Mouse (Mus musculus) adrenal gland, postnatal 14 days (tissue): ENCODE measurements around the gene Olfr1046. TPM values are rescaled to one million over a fixed set of nuclear protein-coding genes. Genes with fewer than 3 reads are reported as not detected.
"Not testable (repeated sequence)": the region's sequence is repeated elsewhere in the genome, so short reads cannot be mapped to it uniquely, and the experiment has no call there.

Source experiments
- DNase-seq: peaks from one replicate; pipeline ENCODE4 v3.0.0; 2021; ENCODE audit warnings: mixed read lengths
- long read RNA-seq, 2 experiments: library from polyadenylated mRNA; stranded (forward); transcript quantifications; one replicate each; pipeline ENCODE4 v2.0.0; 2021
- total RNA-seq: library from RNA; stranded (reverse); gene quantifications from 2 replicates; pipeline ENCODE4 v1.2.3, GENCODE M21; 2021

The Olfr1046 gene
- total RNA-seq = not detected in 2 replicates
- long read RNA-seq, experiment 1 = 0 reads
- long read RNA-seq, experiment 2 = 0 reads

DNA sequence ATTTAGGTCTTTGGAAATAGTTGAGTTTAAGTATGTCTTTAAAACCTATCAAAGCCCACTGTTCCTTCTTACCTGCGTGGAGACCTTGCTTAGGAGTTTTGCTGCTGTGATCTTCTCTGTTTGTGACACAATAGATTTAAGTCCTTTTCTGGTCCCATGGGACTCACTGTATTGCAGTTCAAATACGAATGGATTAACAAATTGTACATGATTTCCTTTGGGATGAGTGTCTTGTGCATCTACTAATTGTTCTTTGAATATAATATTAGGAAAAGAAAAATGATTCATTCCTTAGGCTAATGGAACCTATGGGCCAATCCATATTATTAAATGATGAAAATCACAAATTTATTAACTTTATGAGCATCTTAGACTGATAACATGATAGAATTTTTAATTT lies at the start of gene Olfr1046:
Olfr1046 (minus strand) TSS at position 101 of the 400 bp plus-strand sequence.
- no peak for DNase-seq

DNA sequence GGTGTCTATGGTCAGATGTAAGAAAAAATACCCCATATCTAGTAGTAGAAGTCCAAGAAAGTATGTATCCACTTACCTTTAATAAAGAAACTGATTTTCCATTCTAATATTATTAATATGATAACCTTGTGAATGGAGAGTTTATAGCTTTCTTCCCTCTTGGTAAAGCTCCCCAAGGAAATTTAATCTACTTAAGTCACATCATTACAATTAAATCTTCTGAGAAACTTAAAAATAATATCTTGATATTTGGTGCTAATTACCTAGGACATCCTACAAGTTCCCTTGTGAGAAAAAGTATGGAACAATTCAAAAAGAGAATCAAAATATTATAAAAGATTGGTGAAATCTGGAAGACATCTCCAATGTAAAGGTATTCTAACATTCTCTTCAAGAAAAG lies 39.1 kb upstream of the Olfr1046 start, which contains the start of gene Olfr1049:
Olfr1049 (minus strand) TSS at position 101 of the 400 bp plus-strand sequence.
- not testable (repeated sequence) for DNase-seq

DNA sequence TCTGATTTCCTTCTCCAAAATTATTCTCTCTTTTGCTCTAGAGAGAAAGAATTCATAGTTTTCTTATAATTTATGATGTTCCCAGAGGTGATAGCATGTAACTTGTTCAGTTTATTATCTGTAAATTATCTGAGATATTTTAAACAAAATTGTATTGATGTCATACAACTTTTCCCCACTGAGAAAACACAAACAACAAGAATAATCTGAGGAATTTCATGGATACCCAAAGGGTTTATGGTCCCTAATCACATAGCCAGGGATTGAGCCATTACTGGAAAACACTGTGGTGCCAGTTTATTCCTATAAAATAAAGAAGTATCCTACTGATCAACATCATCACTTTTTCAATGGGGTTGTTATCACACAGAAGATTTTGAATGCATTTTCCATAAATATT lies 21.1 kb upstream of the Olfr1046 start, which contains the start of gene Olfr1048:
Olfr1048 (minus strand) TSS at position 101 of the 400 bp plus-strand sequence.
- DNase-seq = no peak

DNA sequence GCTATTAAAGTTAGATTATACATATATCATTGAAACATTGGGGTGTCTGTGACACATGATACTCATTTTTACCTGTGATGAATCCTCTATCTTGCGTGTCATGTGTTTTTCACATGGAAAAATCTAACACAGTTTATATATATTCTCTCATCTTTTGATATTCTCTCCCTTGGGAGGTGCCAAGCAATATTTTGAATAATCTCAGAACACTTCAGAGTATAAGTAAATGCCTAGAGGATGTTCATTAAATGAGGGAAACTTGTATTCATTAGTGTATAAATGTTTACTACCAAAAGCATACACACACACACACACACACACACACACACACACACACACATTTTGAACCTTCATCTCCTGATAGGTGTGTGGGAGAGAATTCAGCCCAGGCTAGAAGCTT lies 12.2 kb upstream of the Olfr1046 start, which contains the start of gene Olfr1047:
Olfr1047 (minus strand) TSS at position 101 of the 400 bp plus-strand sequence.
- DNase-seq = no peak

DNA sequence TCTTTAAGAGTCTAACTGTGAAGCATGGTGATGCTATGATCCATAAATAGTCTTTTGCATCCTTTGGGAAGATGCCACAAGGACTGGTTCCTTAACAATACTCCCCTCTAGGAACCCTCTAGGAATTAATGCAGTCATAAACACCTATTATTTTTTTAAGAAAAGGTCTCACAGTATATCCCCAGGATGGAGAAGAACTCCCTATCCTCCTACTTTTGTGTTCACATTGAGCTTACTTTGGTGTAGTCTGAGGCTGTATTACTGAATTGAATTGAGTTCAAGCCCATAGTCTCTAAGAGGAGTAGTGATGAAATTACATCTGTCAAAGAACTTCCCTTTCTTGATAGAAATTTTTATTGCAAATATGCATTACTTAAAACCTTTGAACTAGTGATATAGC lies 16.2 kb downstream of the Olfr1046 start, which contains the start of gene Olfr1045:
Olfr1045 (minus strand) TSS at position 101 of the 400 bp plus-strand sequence.
- DNase-seq = no peak

DNA sequence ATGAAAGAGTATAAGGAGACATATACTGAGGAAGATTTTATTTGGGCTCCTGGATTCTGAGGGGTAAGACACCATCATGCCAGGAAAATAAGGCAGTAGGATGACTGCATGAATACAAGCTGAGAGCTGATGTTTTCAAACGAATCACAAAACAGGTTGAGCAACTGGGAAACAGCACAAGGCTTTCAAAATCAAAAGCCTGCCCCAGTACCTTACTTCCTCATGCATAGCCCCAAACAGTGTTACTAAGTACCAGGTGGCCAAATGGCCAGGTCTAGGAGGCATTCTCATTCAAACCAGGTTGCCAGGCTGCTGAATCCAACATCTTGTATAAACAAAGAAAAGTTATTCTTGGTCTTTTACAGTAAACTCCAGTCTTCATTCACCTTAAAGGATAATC lies 23.3 kb downstream of the Olfr1046 start:
- no peak for DNase-seq

DNA sequence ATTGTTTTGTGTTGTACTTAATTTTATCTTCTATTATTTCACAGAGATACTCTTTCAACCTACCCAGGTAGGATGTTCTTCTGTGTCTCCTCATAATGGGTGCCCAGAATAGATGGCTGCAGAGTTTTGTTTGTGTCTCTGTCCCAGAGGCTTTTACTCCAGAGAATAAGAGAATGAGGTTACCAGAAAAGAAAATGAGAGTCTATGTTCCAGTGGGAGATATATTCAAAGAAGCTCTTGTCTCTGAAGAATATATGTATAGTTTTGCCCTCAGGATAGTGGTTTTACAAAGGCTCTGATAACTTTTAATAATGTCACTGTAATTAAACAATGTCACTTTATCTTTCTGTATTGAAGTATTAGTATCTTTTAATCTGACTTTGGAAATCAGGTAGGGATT lies 33.5 kb downstream of the Olfr1046 start, which contains the start of gene Olfr52:
Olfr52 (minus strand) TSS at position 101 of the 400 bp plus-strand sequence.
- no peak for DNase-seq

DNA sequence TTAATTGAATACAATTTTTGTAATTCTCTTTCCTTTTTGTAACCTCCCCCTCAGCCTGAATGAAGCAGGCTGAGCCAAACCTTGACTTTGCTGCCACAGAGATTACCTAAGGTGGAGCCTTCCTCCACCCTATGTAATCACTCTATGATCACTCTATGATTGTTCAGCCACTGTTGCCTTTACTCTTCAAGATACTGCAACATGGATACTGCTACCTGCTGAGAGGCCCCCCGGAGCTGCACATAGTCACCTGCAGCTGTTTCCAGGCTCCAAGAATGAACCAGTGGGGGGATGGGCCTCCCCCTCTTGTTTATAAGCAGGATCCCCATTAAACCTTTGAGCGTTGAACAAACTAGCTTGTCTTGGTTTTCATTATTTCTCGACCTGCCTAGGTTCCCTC lies 39.2 kb downstream of the Olfr1046 start:
- DNase-seq = no peak

DNA sequence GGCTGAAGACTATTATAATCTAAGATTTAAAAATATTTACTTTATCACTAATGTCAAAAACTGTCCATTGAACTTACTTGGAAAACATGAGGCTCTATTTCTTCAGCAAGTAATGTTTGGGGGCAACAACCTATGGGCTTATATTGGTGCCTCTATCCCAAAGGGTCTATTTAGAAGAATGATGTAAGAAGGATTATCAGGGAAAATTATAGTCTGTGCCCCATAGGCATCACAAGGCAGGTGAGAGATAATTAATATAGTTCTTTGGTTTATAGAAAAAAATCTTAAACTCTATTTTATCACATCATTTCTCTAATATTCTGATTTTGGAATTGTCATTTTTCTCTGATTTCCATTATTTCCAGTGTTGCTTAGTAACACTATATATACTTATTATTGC lies 41.4 kb downstream of the Olfr1046 start, which contains the start of gene Olfr1044:
Olfr1044 (minus strand) TSS at position 101 of the 400 bp plus-strand sequence.
- DNase-seq = no peak

DNA sequence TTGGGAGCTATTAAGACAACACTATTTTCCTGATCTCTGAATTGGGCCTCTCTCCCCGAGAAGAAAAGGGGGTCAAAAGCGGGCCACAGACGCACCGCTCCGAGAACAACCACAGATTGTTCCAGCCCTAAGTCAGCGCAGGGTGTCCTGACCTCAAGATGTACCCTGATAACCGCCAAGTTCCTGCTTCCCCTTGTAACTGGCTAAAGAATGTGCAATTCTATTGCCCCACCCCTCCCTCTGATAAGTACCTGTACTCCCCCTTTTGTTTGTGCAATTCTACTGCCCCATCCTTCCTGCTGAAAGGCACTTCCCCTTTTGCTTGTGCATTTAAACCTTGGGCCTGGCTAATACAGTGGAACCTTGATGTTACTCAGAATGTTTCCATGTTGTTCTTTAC lies 43.7 kb downstream of the Olfr1046 start:
- not testable (repeated sequence) for DNase-seq

DNA sequence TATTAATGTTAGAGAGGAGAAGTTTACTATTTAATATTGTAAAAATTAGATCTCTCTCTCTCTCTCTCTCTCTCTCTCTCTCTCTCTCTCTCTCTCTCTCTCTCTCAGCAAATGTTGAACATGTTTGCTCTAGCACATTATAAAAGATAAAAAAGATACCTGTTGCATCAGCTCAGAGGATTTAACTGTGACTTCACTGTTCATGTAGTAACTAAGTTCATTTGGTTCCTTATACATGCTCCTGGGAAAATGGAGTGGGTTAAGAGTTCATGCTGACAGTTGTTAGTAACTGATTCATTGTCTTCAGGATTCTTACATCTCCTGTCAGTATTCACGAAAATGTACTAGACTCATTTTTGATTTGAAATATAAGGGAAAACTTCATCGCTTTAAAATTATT lies 51.7 kb downstream of the Olfr1046 start, which contains the start of gene Olfr1043:
Olfr1043 (minus strand) TSS at position 101 of the 400 bp plus-strand sequence.
- DNase-seq = no peak

Other genes starting within 250 kb of the Olfr1046 start
- gene Olfr1029, start 245.4 kb downstream of the Olfr1046 start, total RNA-seq = not detected in 2 replicates
- not detected in 2 replicates for gene Olfr1030, start 240.0 kb downstream of the Olfr1046 start, total RNA-seq
- gene Olfr1031, start 229.0 kb downstream of the Olfr1046 start, total RNA-seq = not detected in 2 replicates
- not detected in 2 replicates for gene Olfr1032, start 213.8 kb downstream of the Olfr1046 start, total RNA-seq
- 3.3 and 6.6 TPM in 2 replicates for gene Olfr1033, start 198.7 kb downstream of the Olfr1046 start, total RNA-seq
- 0.11 and 0.33 TPM in 2 replicates for gene Olfr1034, start 173.5 kb downstream of the Olfr1046 start, total RNA-seq
- not detected in 2 replicates for gene Olfr1036, start 145.3 kb downstream of the Olfr1046 start, total RNA-seq
- not detected in 2 replicates for gene Olfr1037, start 131.9 kb downstream of the Olfr1046 start, total RNA-seq
- not detected in 2 replicates for gene Olfr1039, start 83.4 kb downstream of the Olfr1046 start, total RNA-seq
- not detected in 2 replicates for gene Olfr1040, start 72.6 kb downstream of the Olfr1046 start, total RNA-seq
- not detected in 2 replicates for gene Olfr1042, start 57.5 kb downstream of the Olfr1046 start, total RNA-seq
- gene Olfr1043, start 51.8 kb downstream of the Olfr1046 start, total RNA-seq = not detected in 2 replicates
- gene Olfr1044, start 41.5 kb downstream of the Olfr1046 start, total RNA-seq = not detected in 2 replicates
- not detected in 2 replicates for gene Olfr52, start 33.6 kb downstream of the Olfr1046 start, total RNA-seq
- gene Olfr1045, start 16.3 kb downstream of the Olfr1046 start, total RNA-seq = not detected in 2 replicates
- gene Olfr1047, start 12.1 kb upstream of the Olfr1046 start, total RNA-seq = not detected in 2 replicates
- gene Olfr1048, start 21.0 kb upstream of the Olfr1046 start, total RNA-seq = not detected in 2 replicates
- not detected in 2 replicates for gene Olfr1049, start 39.0 kb upstream of the Olfr1046 start, total RNA-seq
- gene Olfr1051, start 59.8 kb upstream of the Olfr1046 start, total RNA-seq = not detected in 2 replicates
- not detected in 2 replicates for gene Olfr1052, start 73.1 kb upstream of the Olfr1046 start, total RNA-seq
- not detected in 2 replicates for gene Olfr1053, start 96.0 kb upstream of the Olfr1046 start, total RNA-seq
- gene Olfr1054, start 116.1 kb upstream of the Olfr1046 start, total RNA-seq = not detected in 2 replicates
- gene Olfr1055, start 131.0 kb upstream of the Olfr1046 start, total RNA-seq = not detected in 2 replicates
- gene Olfr1056, start 143.2 kb upstream of the Olfr1046 start, total RNA-seq = not detected in 2 replicates
- gene Olfr1057, start 159.1 kb upstream of the Olfr1046 start, total RNA-seq = not detected in 2 replicates
- gene Olfr1058, start 169.2 kb upstream of the Olfr1046 start, total RNA-seq = not detected in 2 replicates
- gene Olfr1061, start 194.7 kb upstream of the Olfr1046 start, total RNA-seq = not detected in 2 replicates
- gene Olfr1062, start 207.4 kb upstream of the Olfr1046 start, total RNA-seq = not detected in 2 replicates
- not detected in 2 replicates for gene Olfr1065, start 231.3 kb upstream of the Olfr1046 start, total RNA-seq
- not detected in 2 replicates for gene Olfr1066, start 237.0 kb upstream of the Olfr1046 start, total RNA-seq